Comparison of ENCODE assay signal across 1 mouse cellular context in the genomic region with DNA sequence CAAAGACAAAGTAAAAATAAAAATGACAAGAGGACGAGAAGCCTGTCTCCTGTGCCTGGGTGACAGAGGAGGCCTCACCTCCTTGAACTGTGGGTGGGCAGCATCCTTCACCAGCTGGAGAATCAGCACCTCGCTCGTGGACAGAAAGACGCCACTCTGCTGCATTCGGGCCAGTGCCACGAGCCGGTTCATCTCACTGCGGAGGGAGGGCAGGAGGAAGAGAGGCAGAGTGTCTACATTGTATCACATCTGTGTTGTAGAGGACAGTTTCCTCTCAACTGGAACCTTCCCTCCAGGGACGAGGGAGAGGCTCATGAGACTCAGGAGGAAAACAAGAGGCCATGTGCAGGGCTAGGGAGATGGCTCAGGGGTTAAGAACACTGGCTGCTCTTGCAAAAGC.
TF ChIP-seq lines count a peak whose summit lies in the region.

No protein-coding gene starts in this region.

TF ChIP-seq in MEL, 35 proteins besides CTCF, POLR2A, EP300 and RAD21 (continued from another document):
- TF ChIP-seq NRF1 (IDR thresholded peaks at IDR 0.05; ENCODE audit: insufficient read depth, low read depth, low read length, poor library complexity, severe bottlenecking) (no peak), RCOR1 (IDR thresholded peaks at IDR 0.05; ENCODE audit: low read depth, low read length) (no peak), MAZ (IDR thresholded peaks at IDR 0.05; ENCODE audit: low read depth, low read length) (no peak), TAL1 (IDR thresholded peaks at IDR 0.05; ENCODE audit: low read length) (no peak), CHD2 (IDR thresholded peaks at IDR 0.05; ENCODE audit: low read length) (no peak), ETS1 (IDR thresholded peaks at IDR 0.05; ENCODE audit: low read depth, low read length) (no peak), NELFE (IDR thresholded peaks at IDR 0.05; ENCODE audit: low read depth, low read length) (no peak), ZNF384 (IDR thresholded peaks at IDR 0.05; ENCODE audit: low read depth, low read length) (no peak), BHLHE40 (IDR thresholded peaks at IDR 0.05; ENCODE audit: borderline replicate concordance, low read depth, low read length) (no peak), ZKSCAN1 (IDR thresholded peaks at IDR 0.05; ENCODE audit: low read depth, low read length) (no peak), USF1 (IDR thresholded peaks at IDR 0.05; ENCODE audit: low read depth, low read length) (no peak)
